Mouse (Mus musculus): ENCODE measurements around the gene Nkpd1.

DNA sequence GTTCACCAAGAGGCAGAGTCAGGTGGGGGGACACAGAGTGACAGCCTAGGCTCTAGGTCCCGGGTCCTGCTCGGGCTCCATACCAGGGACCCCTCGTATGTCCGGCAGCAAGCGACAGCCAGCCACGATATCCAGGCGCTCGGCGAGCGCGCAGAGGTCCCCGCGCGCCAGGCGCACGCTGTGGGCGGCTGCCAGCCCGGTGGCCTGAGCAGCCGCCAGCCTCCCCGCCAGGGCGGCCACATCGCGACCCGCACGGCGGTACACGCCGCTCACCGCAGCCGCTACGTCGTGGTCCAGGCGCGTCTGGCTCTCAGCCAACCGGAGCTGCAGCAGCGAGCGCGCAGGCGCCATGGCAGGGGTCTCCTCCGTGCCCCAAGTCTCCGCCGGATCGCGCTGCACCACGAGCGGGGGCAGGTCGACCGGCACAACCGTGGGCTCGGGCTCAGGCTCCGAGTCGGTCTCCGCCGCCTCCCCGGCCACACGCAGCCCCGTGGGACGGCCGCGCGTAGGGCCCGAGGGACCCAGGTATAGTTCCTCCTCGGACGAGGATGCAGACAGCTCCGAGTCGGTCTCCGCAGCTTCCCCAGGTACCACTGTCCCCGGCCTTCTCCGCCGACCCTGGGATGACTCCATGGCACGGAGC lies 10.5 kb upstream of the Nkpd1 start:
- TF ChIP-seq SRF (IDR thresholded peaks at IDR 0.05; ENCODE audit: control insufficient read depth, insufficient read length, low read depth) = no peak
- no peak for TF ChIP-seq TCF12 (IDR thresholded peaks at IDR 0.05; ENCODE audit: insufficient read depth, poor library complexity, severe bottlenecking)
- TF ChIP-seq POLR2A (IDR thresholded peaks at IDR 0.05; ENCODE audit: insufficient read length, low read depth) = no peak
- no peak for TF ChIP-seq E2F4 (IDR thresholded peaks at IDR 0.05; ENCODE audit: insufficient read depth)
- no peak for TF ChIP-seq MYOG (IDR thresholded peaks at IDR 0.05; ENCODE audit: control insufficient read depth in 1 of 3, insufficient read depth in 1 of 3, insufficient read length in 2 of 3, low read depth in 2 of 3)
- no peak for TF ChIP-seq CEBPB (IDR thresholded peaks at IDR 0.05; ENCODE audit: insufficient read depth, poor library complexity, severe bottlenecking)
- peak in 2 of 3 experiments; percentile 3 to 10 for TF ChIP-seq MYOD1 (IDR thresholded peaks at IDR 0.05; ENCODE audit: control insufficient read depth in 1 of 3, insufficient read length in 2 of 3, low read depth in 2 of 3)
- no peak for TF ChIP-seq MAX (IDR thresholded peaks at IDR 0.05; ENCODE audit: low read depth)
- no peak for TF ChIP-seq POLR2AphosphoS2 (IDR thresholded peaks at IDR 0.05; ENCODE audit: insufficient read length, low read depth)
- no peak for TF ChIP-seq USF1 (IDR thresholded peaks at IDR 0.05; ENCODE audit: low read depth)
- no peak for TF ChIP-seq TCF3 (IDR thresholded peaks at IDR 0.05; ENCODE audit: insufficient read length, low read depth)
- no peak for TF ChIP-seq REST (IDR thresholded peaks at IDR 0.05; ENCODE audit: insufficient read depth, insufficient read length)
